In genomic region chr14:115269703-115270402, GRCm38 (mm10) we compare ENCODE assay signal across 23 mouse cellular contexts.
DNase-seq lines count a peak whose midpoint lies in the region; ATAC-seq and TF ChIP-seq lines count a peak whose summit lies in the region.
"Had no signal": no experiment of that assay in that cellular context is flagged by ENCODE, and none has a peak within 500 bp of the region (broad histone marks: within the 10 kb centered on the region; RNA-seq: fewer than 3 reads in every experiment).

No protein-coding gene starts in this region.

- peak; percentile 77 for ATAC-seq in forebrain, embryonic 13.5 days
- ATAC-seq in forebrain, embryonic 11.5 days (replicated peaks; ENCODE audit: low FRiP score) = no peak
- peak; percentile 82; the same call in 1 of the 2 replicates for ATAC-seq in kidney, embryonic 15.5 days (replicated peaks; ENCODE audit: low FRiP score)
- ATAC-seq in intestine, embryonic 16.5 days = peak; percentile 93
- ATAC-seq: CD4-positive, CD25-positive, alpha-beta regulatory T cell, adult 4 months; hindbrain, embryonic 16.5 days; inflammation-experienced regulatory T-cells, adult 6 months had no signal

- no peaks in the 10 kb centered on the region for H3K36me3 ChIP-seq in forebrain, embryonic 13.5 days (ENCODE audit: poor library complexity, severe bottlenecking)
- H3K36me3 ChIP-seq in forebrain, embryonic 11.5 days (ENCODE audit: control insufficient read depth, insufficient read depth, low read length) = no peaks in the 10 kb centered on the region
- H3K36me3 ChIP-seq in kidney, embryonic 15.5 days = no peaks in the 10 kb centered on the region
- H3K36me3 ChIP-seq in intestine, embryonic 16.5 days (ENCODE audit: control insufficient read depth, insufficient read depth, low read length) = no peaks in the 10 kb centered on the region
- H3K36me3 ChIP-seq: embryonic facial prominence, embryonic 12.5 days; G1E; heart, embryonic 10.5 days; hindbrain, embryonic 12.5 days had no signal

- no peak overlapping the region for H3K4me2 ChIP-seq in forebrain, embryonic 13.5 days
- no peak overlapping the region for H3K4me2 ChIP-seq in forebrain, embryonic 11.5 days (ENCODE audit: low read depth, low read length, severe bottlenecking)
- H3K4me2 ChIP-seq in kidney, embryonic 15.5 days = no peak overlapping the region
- H3K4me2 ChIP-seq in intestine, embryonic 16.5 days (ENCODE audit: low read depth, low read length) = no peak overlapping the region
- H3K4me2 ChIP-seq: embryonic facial prominence, embryonic 12.5 days; hindbrain, embryonic 12.5 days had no signal

- H3K4me3 ChIP-seq in forebrain, embryonic 13.5 days = no peak overlapping the region
- H3K4me3 ChIP-seq in forebrain, embryonic 11.5 days (ENCODE audit: low read depth, low read length) = no peak overlapping the region
- H3K4me3 ChIP-seq in kidney, embryonic 15.5 days (replicated peaks) = no peak overlapping the region
- H3K4me3 ChIP-seq in intestine, embryonic 16.5 days (ENCODE audit: low read length) = no peak overlapping the region
- H3K4me3 ChIP-seq: embryonic facial prominence, embryonic 12.5 days; heart, embryonic 10.5 days; hindbrain, embryonic 12.5 days had no signal

- no peak for TF ChIP-seq POLR2A in brain, embryonic 14.5 days (IDR thresholded peaks at IDR 0.05; ENCODE audit: borderline replicate concordance, extremely low read depth, insufficient read depth, insufficient read length, poor library complexity, severe bottlenecking)

- no peak overlapping the region for H3K27ac ChIP-seq in forebrain, embryonic 13.5 days
- no peak overlapping the region for H3K27ac ChIP-seq in forebrain, embryonic 11.5 days (ENCODE audit: low read depth, low read length)
- H3K27ac ChIP-seq in kidney, embryonic 15.5 days = no peak overlapping the region
- no peak overlapping the region for H3K27ac ChIP-seq in intestine, embryonic 16.5 days (ENCODE audit: low read length)
- H3K27ac ChIP-seq: embryonic facial prominence, embryonic 12.5 days; heart, embryonic 10.5 days; hindbrain, embryonic 12.5 days had no signal

- H3K9ac ChIP-seq in forebrain, embryonic 13.5 days = no peak overlapping the region
- H3K9ac ChIP-seq in forebrain, embryonic 11.5 days (ENCODE audit: low read length) = no peak overlapping the region
- H3K9ac ChIP-seq in kidney, embryonic 15.5 days = no peak overlapping the region
- no peak overlapping the region for H3K9ac ChIP-seq in intestine, embryonic 16.5 days (ENCODE audit: low read depth, low read length)
- H3K9ac ChIP-seq: embryonic facial prominence, embryonic 12.5 days; hindbrain, embryonic 12.5 days had no signal

- no peaks in the 10 kb centered on the region for H3K4me1 ChIP-seq in forebrain, embryonic 13.5 days
- no peaks in the 10 kb centered on the region for H3K4me1 ChIP-seq in forebrain, embryonic 11.5 days (replicated peaks; ENCODE audit: control insufficient read depth, insufficient read depth, low read length)
- H3K4me1 ChIP-seq in kidney, embryonic 15.5 days = no peaks in the 10 kb centered on the region
- H3K4me1 ChIP-seq in intestine, embryonic 16.5 days (ENCODE audit: control insufficient read depth, insufficient read depth, low read length) = no peaks in the 10 kb centered on the region
- H3K4me1 ChIP-seq: embryonic facial prominence, embryonic 12.5 days; heart, embryonic 10.5 days; hindbrain, embryonic 12.5 days had no signal

- TF ChIP-seq CTCF in brain, embryonic 14.5 days (IDR thresholded peaks at IDR 0.05; ENCODE audit: borderline replicate concordance, extremely low read depth, insufficient read depth, insufficient read length) = no peak

- no peak for DNase-seq in forebrain, embryonic 11.5 days (ENCODE audit: low spot score)
- no peak for DNase-seq in kidney, adult 18-20 months
- DNase-seq in brain, embryonic 14.5 days (ENCODE audit: low read depth) = peak; percentile 44
- DNase-seq in left cerebral cortex, adult 9 months (ENCODE audit: low spot score in 2 of 2) = no peak
- DNase-seq: adrenal gland, postnatal 10 days; B cell, adult 2 months; cerebellum, adult 11-12 months; cerebellum, adult 9-10 months; cerebellum, postnatal 25 days; gastrocnemius, postnatal 10 days; heart, adult 18-20 months; heart, postnatal 10 days; heart, postnatal 4 days had no signal

- WGBS in forebrain, embryonic 13.5 days = 87% methylated on average over 6 of the region's 6 CpGs
- 88% methylated on average over 6 of the region's 6 CpGs for WGBS in forebrain, embryonic 11.5 days
- 77% methylated on average over 6 of the region's 6 CpGs for WGBS in kidney, embryonic 15.5 days
- 70% methylated on average over 6 of the region's 6 CpGs for WGBS in intestine, embryonic 16.5 days

- no peaks in the 10 kb centered on the region for H3K9me3 ChIP-seq in forebrain, embryonic 13.5 days (replicated peaks)
- no peaks in the 10 kb centered on the region for H3K9me3 ChIP-seq in forebrain, embryonic 11.5 days (ENCODE audit: control insufficient read depth, low read length)
- no peaks in the 10 kb centered on the region for H3K9me3 ChIP-seq in kidney, embryonic 15.5 days (replicated peaks)
- H3K9me3 ChIP-seq in intestine, embryonic 16.5 days (ENCODE audit: control insufficient read depth, low read length) = no peaks in the 10 kb centered on the region
- H3K9me3 ChIP-seq: embryonic facial prominence, embryonic 12.5 days; heart, embryonic 10.5 days; hindbrain, embryonic 12.5 days had no signal

- H3K27me3 ChIP-seq in forebrain, embryonic 13.5 days = no peaks in the 10 kb centered on the region
- no peaks in the 10 kb centered on the region for H3K27me3 ChIP-seq in forebrain, embryonic 11.5 days (ENCODE audit: control insufficient read depth, insufficient read depth, low read length)
- no peaks in the 10 kb centered on the region for H3K27me3 ChIP-seq in kidney, embryonic 15.5 days
- H3K27me3 ChIP-seq in intestine, embryonic 16.5 days (replicated peaks; ENCODE audit: control insufficient read depth, insufficient read depth, low read length) = no peaks in the 10 kb centered on the region
- H3K27me3 ChIP-seq: embryonic facial prominence, embryonic 12.5 days; hindbrain, embryonic 12.5 days had no signal
